Mouse (Mus musculus) forebrain, embryonic 15.5 days (tissue): ENCODE measurements around the gene Dedd2. TPM values are rescaled to one million over a fixed set of nuclear protein-coding genes. Genes with fewer than 3 reads are reported as not detected.

ENCODE experiments used
- ATAC-seq: fragments of 200-750 bp; cut with Nextera tagmentation; replicated peaks from 2 replicates; pipeline ENCODE4 v1.8.0; 2017; ENCODE audit warnings: mild to moderate bottlenecking, moderate TSS enrichment, moderate library complexity
- H3K27ac ChIP-seq: fragments of 300-500 bp; sonication (generic); replicated peaks from 2 replicates; pipeline ENCODE4 v1.5.1; 2015; ENCODE audit warnings: mild to moderate bottlenecking, inconsistent platforms
- H3K27me3 ChIP-seq: fragments of 300-500 bp; sonication (generic); 2 replicates; pipeline ENCODE4 v1.6.1; 2015; ENCODE audit warnings: inconsistent platforms
- H3K36me3 ChIP-seq: fragments of 300-500 bp; sonication (generic); 2 replicates; pipeline ENCODE4 v1.6.1; 2015; ENCODE audit warnings: mild to moderate bottlenecking, inconsistent platforms
- H3K4me1 ChIP-seq: fragments of 300-500 bp; sonication (generic); 2 replicates; pipeline ENCODE4 v1.6.1; 2015; ENCODE audit warnings: inconsistent platforms
- H3K4me2 ChIP-seq: fragments of 300-500 bp; sonication (generic); replicated peaks from 2 replicates; pipeline ENCODE4 v1.6.1; 2015; ENCODE audit warnings: mild to moderate bottlenecking, inconsistent platforms
- H3K4me3 ChIP-seq: fragments of 300-500 bp; sonication (generic); 2 replicates; pipeline ENCODE4 v1.5.1; 2015; ENCODE audit warnings: mild to moderate bottlenecking, inconsistent platforms
- H3K9ac ChIP-seq: fragments of 300-500 bp; sonication (generic); replicated peaks from 2 replicates; pipeline ENCODE4 v1.6.1; 2015; ENCODE audit warnings: mild to moderate bottlenecking, inconsistent platforms
- H3K9me3 ChIP-seq: fragments of 300-500 bp; sonication (generic); 2 replicates; pipeline ENCODE4 v1.6.1; 2016; ENCODE audit warnings: inconsistent platforms
- WGBS: fragments of 180-500 bp; shearing (Covaris S2); methylation state at CpG from one replicate; pipeline ENCODE4 v1.1.7; 2015; ENCODE audit warnings: mixed read lengths; 5-methylcytosine and 5-hydroxymethylcytosine counted together
- polyA plus RNA-seq: library from polyadenylated mRNA; unstranded; fragments of >200 nt; fragmentation: Nextera tagmentation; extraction: Ambion mirVana; gene quantifications from 2 replicates; pipeline ENCODE4 v1.2.1, GENCODE M21; 2015

Gene Dedd2
- polyA plus RNA-seq, 1 experiment from 2014 or later: 18.0 TPM

- H3K27me3 ChIP-seq: no peaks in the 10 kb centered on the region
- no peaks in the 10 kb centered on the region for H3K9me3 ChIP-seq
- 88% methylated on average over 16 of the region's 16 CpGs for WGBS
- H3K4me3 ChIP-seq: no peak overlapping the region
- H3K4me1 ChIP-seq: no peaks in the 10 kb centered on the region
- H3K27ac ChIP-seq: no peak overlapping the region
- peaks cover 33% of the 10 kb centered on the region for H3K36me3 ChIP-seq
- no peak overlapping the region for H3K9ac ChIP-seq
- no peak overlapping the region for H3K4me2 ChIP-seq
- ATAC-seq: no peak
Observed at GRCm38 (mm10) chr7:25206094-25206830, 14.2 kb downstream of the Dedd2 start.

GRCm38 (mm10) chr7:25205355-25206093 lies 14.9 kb downstream of the Dedd2 start:
- H3K27me3 ChIP-seq: no peaks in the 10 kb centered on the region
- no peak overlapping the region for H3K4me2 ChIP-seq
- 91% methylated on average over 16 of the region's 16 CpGs for WGBS
- peaks cover 28% of the 10 kb centered on the region for H3K36me3 ChIP-seq
- ATAC-seq: no peak
- H3K27ac ChIP-seq: no peak overlapping the region
- H3K9ac ChIP-seq: no peak overlapping the region
- no peaks in the 10 kb centered on the region for H3K9me3 ChIP-seq
- H3K4me1 ChIP-seq: no peaks in the 10 kb centered on the region
- no peak overlapping the region for H3K4me3 ChIP-seq

GRCm38 (mm10) chr7:25203624-25204023 lies 16.8 kb downstream of the Dedd2 start:
- Histone ChIP-seq H3K9ac (no peak overlapping the region), H3K27me3 (no peaks in the 10 kb centered on the region), H3K9me3 (no peaks in the 10 kb centered on the region), H3K27ac (no peak overlapping the region), H3K4me1 (no peaks in the 10 kb centered on the region), H3K4me2 (no peak overlapping the region), H3K4me3 (no peak overlapping the region), H3K36me3 (peaks cover 14% of the 10 kb centered on the region)
- ATAC-seq: no peak
- 90% methylated on average over 20 of the region's 20 CpGs for WGBS

- Histone ChIP-seq H3K4me1 (no peaks in the 10 kb centered on the region), H3K27ac (no peak overlapping the region), H3K27me3 (no peaks in the 10 kb centered on the region), H3K9me3 (no peaks in the 10 kb centered on the region), H3K4me3 (no peak overlapping the region), H3K9ac (no peak overlapping the region), H3K36me3 (peaks cover 4% of the 10 kb centered on the region; the same call in 1 of the 2 replicates), H3K4me2 (no peak overlapping the region)
- WGBS: 66% methylated on average over 10 of the region's 10 CpGs
- no peak for ATAC-seq
Observed at GRCm38 (mm10) chr7:25197384-25198018, 22.9 kb downstream of the Dedd2 start.

- no peak overlapping the region for H3K4me3 ChIP-seq
- no peak overlapping the region for H3K9ac ChIP-seq
- no peak for ATAC-seq
- H3K4me2 ChIP-seq: no peak overlapping the region
- H3K9me3 ChIP-seq: no peaks in the 10 kb centered on the region
- H3K4me1 ChIP-seq: no peaks in the 10 kb centered on the region
- no peaks in the 10 kb centered on the region for H3K36me3 ChIP-seq
- H3K27me3 ChIP-seq: no peaks in the 10 kb centered on the region
- no peak overlapping the region for H3K27ac ChIP-seq
- WGBS: 93% methylated on average over 9 of the region's 9 CpGs
Observed at GRCm38 (mm10) chr7:25196107-25196506, 24.3 kb downstream of the Dedd2 start.

GRCm38 (mm10) chr7:25195148-25195547 lies 25.3 kb downstream of the Dedd2 start:
- H3K9me3 ChIP-seq: no peaks in the 10 kb centered on the region
- H3K4me2 ChIP-seq: no peak overlapping the region

GRCm38 (mm10) chr7:25192110-25192509 lies 28.3 kb downstream of the Dedd2 start:
- Histone ChIP-seq H3K9me3 (no peaks in the 10 kb centered on the region), H3K4me1 (0 out of 2 replicates have a peak, but pooled peaks cover 2% of the 10 kb centered on the region), H3K27ac (no peak overlapping the region), H3K9ac (no peak overlapping the region), H3K36me3 (no peaks in the 10 kb centered on the region), H3K27me3 (no peaks in the 10 kb centered on the region), H3K4me3 (no peak overlapping the region), H3K4me2 (no peak overlapping the region)
- WGBS: 85% methylated on average over 8 of the region's 8 CpGs
- ATAC-seq: no peak

More at GRCm38 (mm10) chr7:25195148-25195547, 25.3 kb downstream of the Dedd2 start:
- Histone ChIP-seq H3K4me3 (no peak overlapping the region), H3K4me1 (no peaks in the 10 kb centered on the region), H3K27ac (no peak overlapping the region), H3K36me3 (no peaks in the 10 kb centered on the region), H3K27me3 (no peaks in the 10 kb centered on the region), H3K9ac (no peak overlapping the region)
- no peak for ATAC-seq
- WGBS: 71% methylated on average over 3 of the region's 3 CpGs

GRCm38 (mm10) chr7:25190806-25191205 lies 29.6 kb downstream of the Dedd2 start:
- Histone ChIP-seq H3K27me3 (no peaks in the 10 kb centered on the region), H3K4me1 (0 out of 2 replicates have a peak, but pooled peaks cover 2% of the 10 kb centered on the region), H3K4me2 (no peak overlapping the region), H3K9ac (no peak overlapping the region), H3K27ac (no peak overlapping the region), H3K36me3 (no peaks in the 10 kb centered on the region), H3K9me3 (no peaks in the 10 kb centered on the region), H3K4me3 (no peak overlapping the region)
- no peak for ATAC-seq
- WGBS: 90% methylated on average over 11 of the region's 11 CpGs

GRCm38 (mm10) chr7:25187662-25188650 lies 32.5 kb downstream of the Dedd2 start:
- Histone ChIP-seq H3K4me3 (no peak overlapping the region), H3K4me1 (0 out of 2 replicates have a peak, but pooled peaks cover 2% of the 10 kb centered on the region), H3K9ac (no peak overlapping the region), H3K4me2 (no peak overlapping the region), H3K36me3 (no peaks in the 10 kb centered on the region), H3K27me3 (peaks cover 11% of the 10 kb centered on the region; the same call in 1 of the 2 replicates), H3K9me3 (no peaks in the 10 kb centered on the region), H3K27ac (no peak overlapping the region)
- ATAC-seq: peak; percentile 82
- 29% methylated on average over 21 of the region's 21 CpGs for WGBS

GRCm38 (mm10) chr7:25184091-25184490 lies 36.3 kb downstream of the Dedd2 start:
- Histone ChIP-seq H3K4me2 (no peak overlapping the region), H3K9me3 (no peaks in the 10 kb centered on the region), H3K4me3 (no peak overlapping the region), H3K27me3 (peaks cover 35% of the 10 kb centered on the region), H3K27ac (no peak overlapping the region), H3K9ac (no peak overlapping the region), H3K36me3 (no peaks in the 10 kb centered on the region), H3K4me1 (peaks cover 27% of the 10 kb centered on the region)
- no peak for ATAC-seq
- 85% methylated on average over 6 of the region's 6 CpGs for WGBS

- Histone ChIP-seq H3K4me1 (peaks cover 40% of the 10 kb centered on the region), H3K9me3 (no peaks in the 10 kb centered on the region), H3K27me3 (peaks cover 35% of the 10 kb centered on the region), H3K9ac (0 out of 2 replicates have a peak overlapping the region, but pooled peaks have one; percentile 24), H3K4me2 (peak overlapping the region; percentile 68), H3K27ac (no peak overlapping the region), H3K4me3 (peak overlapping the region; percentile 52), H3K36me3 (no peaks in the 10 kb centered on the region)
- no peak for ATAC-seq
- 3% methylated on average over 21 of the region's 21 CpGs for WGBS
Observed at GRCm38 (mm10) chr7:25181814-25182213, 38.6 kb downstream of the Dedd2 start.
